Mouse (Mus musculus): Measurements from ENCODE around the gene Cacnb4. TPM values are rescaled to one million over a fixed set of nuclear protein-coding genes. Genes with fewer than 3 reads are reported as not detected.

The Cacnb4 gene
- polyA plus RNA-seq, 1 experiment from 2014 or later, result 1.3 TPM

DNA sequence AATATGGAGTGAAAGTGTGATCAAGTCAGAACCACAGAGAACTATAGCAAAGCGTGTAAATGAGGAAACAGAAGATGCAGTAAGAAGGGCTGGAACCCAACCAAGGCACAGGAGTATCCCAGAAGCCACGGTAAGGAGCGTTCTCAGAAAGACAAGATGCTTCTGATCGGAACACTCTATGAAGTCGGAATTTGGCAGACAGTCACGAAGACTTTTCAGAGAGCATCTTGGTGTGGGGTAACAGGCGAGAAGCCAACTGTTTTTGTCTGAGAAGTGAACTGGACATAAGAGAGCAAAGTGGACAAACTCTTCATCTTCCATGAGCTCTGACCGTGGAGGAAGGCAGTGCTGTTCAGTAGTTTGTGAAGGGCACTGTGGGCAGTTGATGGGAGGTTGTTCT is 73.7 kb downstream of the Cacnb4 start:
- no peak overlapping the region for H3K27ac ChIP-seq
- H3K9me3 ChIP-seq, result no peaks in the 10 kb centered on the region
- peaks cover 8% of the 10 kb centered on the region for H3K4me1 ChIP-seq
- H3K9ac ChIP-seq, result no peak overlapping the region
- no peak for ATAC-seq (ENCODE audit: insufficient number of reproducible peaks, insufficient read depth, low FRiP score, low TSS enrichment, low read depth)
- no peaks in the 10 kb centered on the region; the same call in 1 of the 2 replicates for H3K27me3 ChIP-seq
- no peaks in the 10 kb centered on the region for H3K36me3 ChIP-seq
- 88% methylated on average over 8 of the region's 8 CpGs for WGBS
- no peak overlapping the region for H3K4me2 ChIP-seq
- no peak overlapping the region for H3K4me3 ChIP-seq

DNA sequence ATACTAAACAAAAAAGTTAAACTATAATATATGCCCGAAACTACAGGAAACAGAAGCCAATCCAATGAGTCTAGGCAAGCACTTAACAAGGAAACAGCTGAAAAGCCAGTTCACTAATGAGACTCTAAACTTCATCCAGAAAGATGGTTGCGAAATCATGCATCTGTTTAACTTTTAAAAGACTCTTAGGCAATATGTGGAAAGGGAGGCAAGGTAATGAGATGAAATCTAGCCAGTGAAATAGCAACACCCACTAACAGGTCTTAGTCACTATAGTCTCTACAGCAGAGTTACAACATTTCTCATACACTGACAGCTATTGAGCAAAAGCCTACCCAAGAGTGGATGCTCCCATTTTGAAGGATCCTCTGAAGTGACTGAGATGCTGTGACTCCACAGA is 74.4 kb downstream of the Cacnb4 start:
- H3K4me3 ChIP-seq, result no peak overlapping the region
- H3K27me3 ChIP-seq, result no peaks in the 10 kb centered on the region
- no peak overlapping the region for H3K27ac ChIP-seq
- no peaks in the 10 kb centered on the region for H3K9me3 ChIP-seq
- no peak for ATAC-seq (ENCODE audit: insufficient number of reproducible peaks, insufficient read depth, low FRiP score, low TSS enrichment, low read depth)
- peaks cover 8% of the 10 kb centered on the region for H3K4me1 ChIP-seq
- H3K36me3 ChIP-seq, result no peaks in the 10 kb centered on the region
- H3K4me2 ChIP-seq, result no peak overlapping the region
- WGBS, result 86% methylated on average over 2 of the region's 2 CpGs
- no peak overlapping the region for H3K9ac ChIP-seq

DNA sequence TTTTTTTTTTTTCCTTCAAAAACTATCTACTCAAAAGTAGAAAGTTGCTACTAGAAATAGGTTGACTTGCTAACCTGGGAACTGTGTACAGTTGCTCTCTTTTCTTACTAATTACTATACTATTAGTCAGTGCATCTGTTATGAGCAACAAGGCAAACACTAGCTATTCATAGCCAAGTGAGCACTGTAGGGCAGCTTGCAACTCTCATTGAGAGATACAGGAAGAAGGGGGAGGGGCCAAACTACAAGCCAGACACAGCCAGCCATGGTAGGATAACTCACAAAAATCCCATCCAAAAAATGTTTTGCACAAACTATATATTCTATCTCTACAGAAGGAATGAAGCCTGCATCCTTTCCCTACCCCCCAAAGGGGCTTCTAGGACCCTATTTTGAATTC is 79.1 kb downstream of the Cacnb4 start:
- Histone ChIP-seq H3K27ac (no peak overlapping the region), H3K9ac (no peak overlapping the region), H3K9me3 (no peaks in the 10 kb centered on the region), H3K36me3 (no peaks in the 10 kb centered on the region), H3K4me2 (no peak overlapping the region), H3K4me3 (no peak overlapping the region), H3K27me3 (no peaks in the 10 kb centered on the region), H3K4me1 (peaks cover 8% of the 10 kb centered on the region)
- no peak for ATAC-seq (ENCODE audit: insufficient number of reproducible peaks, insufficient read depth, low FRiP score, low TSS enrichment, low read depth)

- peaks cover 16% of the 10 kb centered on the region for H3K4me1 ChIP-seq
- no peak overlapping the region for H3K27ac ChIP-seq
- H3K27me3 ChIP-seq, result 0 out of 2 replicates have a peak, but pooled peaks cover 4% of the 10 kb centered on the region
- ATAC-seq (ENCODE audit: insufficient number of reproducible peaks, insufficient read depth, low FRiP score, low TSS enrichment, low read depth), result no peak
- no peaks in the 10 kb centered on the region for H3K36me3 ChIP-seq
- no peak overlapping the region for H3K4me3 ChIP-seq
- H3K4me2 ChIP-seq, result no peak overlapping the region
- no peaks in the 10 kb centered on the region for H3K9me3 ChIP-seq
- 94% methylated on average over 8 of the region's 8 CpGs for WGBS
- H3K9ac ChIP-seq, result no peak overlapping the region
These were observed 82.8 kb downstream of the Cacnb4 start for GRCm38 (mm10) chr2:52593814-52594213.

- H3K9me3 ChIP-seq, result no peaks in the 10 kb centered on the region
- H3K4me3 ChIP-seq, result no peak overlapping the region
- no peak overlapping the region for H3K27ac ChIP-seq
- no peaks in the 10 kb centered on the region for H3K36me3 ChIP-seq
- no peak overlapping the region for H3K9ac ChIP-seq
- H3K4me2 ChIP-seq, result no peak overlapping the region
- peaks cover 16% of the 10 kb centered on the region for H3K4me1 ChIP-seq
- 67% methylated on average over 5 of the region's 5 CpGs for WGBS
- ATAC-seq (ENCODE audit: insufficient number of reproducible peaks, insufficient read depth, low FRiP score, low TSS enrichment, low read depth), result no peak
- H3K27me3 ChIP-seq, result 0 out of 2 replicates have a peak, but pooled peaks cover 4% of the 10 kb centered on the region
These were observed 83.4 kb downstream of the Cacnb4 start for GRCm38 (mm10) chr2:52593260-52593659.

DNA sequence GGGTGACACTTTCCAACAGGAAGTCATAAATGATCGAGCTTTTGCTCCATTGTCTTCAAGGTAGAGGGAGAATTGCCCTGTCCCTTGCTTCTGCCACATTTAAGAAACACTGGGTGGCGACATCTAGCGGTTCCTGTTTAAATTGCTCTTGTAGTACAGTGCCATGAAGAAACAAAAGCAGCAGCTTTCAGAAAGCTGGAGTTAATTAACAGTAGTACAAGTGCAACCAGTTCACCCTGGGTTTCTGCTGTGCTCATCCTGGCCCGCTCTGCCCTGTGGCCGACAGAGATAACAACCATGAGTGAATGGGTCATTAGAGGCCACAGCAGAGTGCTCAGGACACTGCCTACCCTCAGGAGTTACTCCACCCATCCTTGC is 85.7 kb downstream of the Cacnb4 start:
- 0 out of 2 replicates have a peak, but pooled peaks cover 4% of the 10 kb centered on the region for H3K27me3 ChIP-seq
- no peak overlapping the region for H3K4me3 ChIP-seq
- H3K9ac ChIP-seq, result no peak overlapping the region
- H3K27ac ChIP-seq, result no peak overlapping the region
- peak overlapping the region; percentile 31; the same call in 1 of the 2 replicates for H3K4me2 ChIP-seq
- peaks cover 16% of the 10 kb centered on the region for H3K4me1 ChIP-seq
- H3K9me3 ChIP-seq, result no peaks in the 10 kb centered on the region
- ATAC-seq (ENCODE audit: insufficient number of reproducible peaks, insufficient read depth, low FRiP score, low TSS enrichment, low read depth), result peak; percentile 71; the same call in 1 of the 2 replicates
- 2% methylated on average over 5 of the region's 5 CpGs for WGBS
- no peaks in the 10 kb centered on the region for H3K36me3 ChIP-seq

DNA sequence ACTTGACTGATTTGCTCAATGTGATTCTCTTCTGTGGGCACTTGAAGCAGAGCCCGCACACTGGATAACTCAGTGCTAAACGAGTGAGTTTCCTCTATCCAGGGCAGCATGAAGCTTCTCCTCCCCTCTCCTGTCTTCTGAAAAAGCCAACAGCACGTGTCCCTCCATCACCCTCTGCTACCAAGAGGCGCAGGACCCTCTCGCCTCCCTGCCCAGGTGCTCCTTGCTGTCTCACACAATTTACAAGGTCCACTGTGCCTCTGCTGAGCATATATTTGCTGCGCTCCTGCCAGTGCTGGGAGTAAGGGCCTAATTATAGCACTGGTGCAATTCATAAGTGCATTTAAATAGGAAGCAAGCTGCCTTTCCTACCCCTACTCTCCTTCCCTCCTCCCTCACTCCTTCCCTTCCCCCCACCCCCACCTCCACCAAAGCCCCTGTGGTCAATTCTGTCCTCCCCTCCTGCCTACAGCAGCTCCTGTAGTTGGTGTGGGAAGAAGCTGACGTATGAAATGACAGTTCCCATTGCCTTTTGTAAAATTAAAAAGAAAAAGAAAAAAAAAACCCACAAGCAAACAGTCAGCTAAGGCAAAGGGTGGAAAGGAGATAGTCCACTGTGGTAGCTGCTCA is 86.2 kb downstream of the Cacnb4 start:
- Histone ChIP-seq H3K4me2 (peak overlapping the region; percentile 31; the same call in 1 of the 2 replicates), H3K27me3 (0 out of 2 replicates have a peak, but pooled peaks cover 4% of the 10 kb centered on the region), H3K36me3 (no peaks in the 10 kb centered on the region), H3K9me3 (no peaks in the 10 kb centered on the region), H3K4me3 (no peak overlapping the region), H3K27ac (no peak overlapping the region), H3K9ac (no peak overlapping the region), H3K4me1 (peaks cover 16% of the 10 kb centered on the region)
- 70% methylated on average over 7 of the region's 7 CpGs for WGBS
- ATAC-seq (ENCODE audit: insufficient number of reproducible peaks, insufficient read depth, low FRiP score, low TSS enrichment, low read depth), result no peak

- no peak overlapping the region for H3K9ac ChIP-seq
- 91% methylated on average over 4 of the region's 4 CpGs for WGBS
- no peak for ATAC-seq (ENCODE audit: insufficient number of reproducible peaks, insufficient read depth, low FRiP score, low TSS enrichment, low read depth)
- no peaks in the 10 kb centered on the region for H3K36me3 ChIP-seq
- no peak overlapping the region for H3K4me3 ChIP-seq
- no peaks in the 10 kb centered on the region for H3K9me3 ChIP-seq
- H3K27me3 ChIP-seq, result 0 out of 2 replicates have a peak, but pooled peaks cover 4% of the 10 kb centered on the region
- no peak overlapping the region for H3K4me2 ChIP-seq
- no peak overlapping the region for H3K27ac ChIP-seq
- H3K4me1 ChIP-seq, result peaks cover 16% of the 10 kb centered on the region
These were observed 87.1 kb downstream of the Cacnb4 start for GRCm38 (mm10) chr2:52589514-52589913.

DNA sequence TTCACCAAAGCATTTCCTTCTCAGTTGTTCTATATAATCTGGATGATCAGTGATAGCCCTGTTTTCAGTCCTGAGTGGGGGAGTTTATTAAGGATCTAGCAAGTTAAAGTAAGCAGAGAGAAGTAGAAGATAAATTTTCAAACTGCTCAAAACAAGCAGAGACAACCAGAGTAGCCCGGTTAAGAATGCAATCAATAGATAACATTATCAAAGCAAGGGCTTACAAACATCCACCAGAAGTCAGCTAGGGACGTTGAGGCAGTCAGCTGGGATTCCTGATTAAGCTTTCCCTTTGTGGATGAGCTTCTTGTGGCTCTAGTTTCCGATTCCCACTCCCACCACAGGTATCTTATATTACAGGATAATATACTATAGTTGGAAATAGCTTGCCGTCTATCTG is 91.2 kb downstream of the Cacnb4 start:
- Histone ChIP-seq H3K27ac (no peak overlapping the region), H3K9ac (no peak overlapping the region), H3K9me3 (no peaks in the 10 kb centered on the region), H3K4me3 (no peak overlapping the region), H3K27me3 (no peaks in the 10 kb centered on the region), H3K4me1 (peaks cover 4% of the 10 kb centered on the region), H3K36me3 (no peaks in the 10 kb centered on the region), H3K4me2 (no peak overlapping the region)
- 80% methylated on average over 4 of the region's 4 CpGs for WGBS
- no peak for ATAC-seq (ENCODE audit: insufficient number of reproducible peaks, insufficient read depth, low FRiP score, low TSS enrichment, low read depth)

GRCm38 (mm10) chr2:52581132-52581781 is 95.4 kb downstream of the Cacnb4 start:
- Histone ChIP-seq H3K27me3 (no peaks in the 10 kb centered on the region), H3K4me3 (no peak overlapping the region), H3K4me2 (no peak overlapping the region), H3K9me3 (no peaks in the 10 kb centered on the region), H3K4me1 (no peaks in the 10 kb centered on the region), H3K27ac (no peak overlapping the region), H3K9ac (no peak overlapping the region), H3K36me3 (no peaks in the 10 kb centered on the region)
- no peak for ATAC-seq (ENCODE audit: insufficient number of reproducible peaks, insufficient read depth, low FRiP score, low TSS enrichment, low read depth)
- WGBS, result 73% methylated on average over 11 of the region's 11 CpGs

DNA sequence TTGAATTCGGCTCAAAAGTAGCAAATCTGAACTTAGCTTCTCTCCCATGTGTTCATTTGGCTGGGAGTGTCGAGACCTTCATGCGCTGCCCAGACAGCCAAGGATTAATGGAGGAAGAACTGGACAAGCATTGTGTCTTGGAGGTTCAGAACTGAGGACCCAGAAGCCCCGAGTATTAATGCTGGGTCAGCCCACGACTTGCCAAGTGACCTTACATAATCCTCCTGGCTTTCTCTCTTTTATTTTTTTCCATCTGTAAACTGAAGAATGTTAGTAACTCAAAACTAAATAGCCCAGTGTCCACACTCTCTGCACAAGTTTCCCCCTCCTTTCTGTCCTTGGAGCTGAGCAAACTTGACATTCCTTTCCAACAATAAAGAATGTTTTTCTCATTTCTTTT is 95.9 kb downstream of the Cacnb4 start:
- Histone ChIP-seq H3K4me2 (no peak overlapping the region), H3K36me3 (no peaks in the 10 kb centered on the region), H3K4me3 (no peak overlapping the region), H3K27me3 (no peaks in the 10 kb centered on the region), H3K9me3 (no peaks in the 10 kb centered on the region), H3K27ac (no peak overlapping the region), H3K4me1 (no peaks in the 10 kb centered on the region), H3K9ac (no peak overlapping the region)
- no peak for ATAC-seq (ENCODE audit: insufficient number of reproducible peaks, insufficient read depth, low FRiP score, low TSS enrichment, low read depth)
- WGBS, result 55% methylated on average over 5 of the region's 5 CpGs

DNA sequence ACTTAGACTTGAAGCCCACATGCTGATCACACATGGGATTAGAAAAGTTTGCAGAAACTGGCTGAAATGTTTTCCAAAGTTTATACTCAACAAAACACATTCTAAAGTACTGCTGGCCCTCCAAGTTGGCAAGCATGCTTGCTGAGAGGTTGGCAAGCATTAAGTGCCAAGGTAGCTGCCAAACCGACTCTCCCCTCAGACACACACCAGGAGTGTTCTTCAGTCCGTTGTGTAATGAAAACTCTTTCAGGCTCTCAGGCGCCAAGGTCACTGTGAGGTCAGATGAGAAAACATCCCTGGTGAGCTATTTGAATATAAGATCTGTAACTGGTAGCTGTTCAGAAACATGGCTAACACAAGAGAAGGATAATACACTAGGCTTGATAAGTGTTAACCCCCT is 97.8 kb downstream of the Cacnb4 start:
- no peak for ATAC-seq (ENCODE audit: insufficient number of reproducible peaks, insufficient read depth, low FRiP score, low TSS enrichment, low read depth)
- Histone ChIP-seq H3K4me3 (no peak overlapping the region), H3K9me3 (no peaks in the 10 kb centered on the region), H3K27ac (no peak overlapping the region), H3K4me1 (no peaks in the 10 kb centered on the region), H3K27me3 (no peaks in the 10 kb centered on the region), H3K36me3 (no peaks in the 10 kb centered on the region), H3K9ac (no peak overlapping the region), H3K4me2 (no peak overlapping the region)
- whole genome bisulfite sequencing, result 64% methylated on average over 3 of the region's 3 CpGs
